Mouse (Mus musculus) small intestine, adult 2 months (tissue): ENCODE data around the gene Btg3.

Experiments
- CTCF ChIP-seq: fragments of 200-500 bp; IDR thresholded peaks from 2 replicates; pipeline ENCODE4 v1.5.1; 2012; ENCODE audit warnings: low read depth, mild to moderate bottlenecking, control low read depth, inconsistent platforms, low read length, moderate library complexity, mixed read lengths; ENCODE audit not compliant: insufficient replicate concordance, insufficient read length; ENCODE audit errors: extremely low read depth
- POLR2A ChIP-seq: fragments of 200-500 bp; IDR thresholded peaks from 2 replicates; pipeline ENCODE4 v1.6.1; 2012; ENCODE audit warnings: low read depth, mild to moderate bottlenecking, control low read depth, inconsistent platforms, low read length, moderate library complexity

DNA sequence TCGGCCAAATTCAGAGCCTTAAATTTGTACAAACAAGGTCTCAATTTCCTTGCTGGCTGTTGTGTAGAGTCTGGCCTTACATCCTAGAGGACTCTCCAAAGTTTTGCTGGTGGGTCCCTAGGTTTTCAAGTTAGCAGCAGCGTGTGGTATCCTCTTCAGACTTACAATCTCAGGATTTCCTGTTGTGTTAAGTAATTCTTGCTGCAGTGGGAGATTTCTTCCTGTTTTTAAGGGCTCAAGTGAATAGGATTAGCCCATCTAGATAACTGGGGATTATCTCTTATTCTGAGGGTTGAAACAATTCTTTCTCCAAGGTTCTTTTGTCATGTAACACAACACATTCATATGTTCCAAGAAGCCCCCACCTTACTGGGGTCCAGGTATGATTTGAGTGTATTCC is 14.4 kb upstream of the Btg3 start:
- no peak for TF ChIP-seq CTCF
- no peak for TF ChIP-seq POLR2A
